Mouse (Mus musculus) testis, adult 2 months (tissue): ENCODE results near the gene Lmf2.

Source experiments
- CTCF ChIP-seq: fragments of 200-500 bp; IDR thresholded peaks from 2 replicates; pipeline ENCODE4 v1.5.1; 2012; ENCODE audit warnings: low read depth, mild to moderate bottlenecking, inconsistent platforms, low read length, moderate library complexity; ENCODE audit not compliant: control insufficient read depth, insufficient read depth, insufficient replicate concordance
- POLR2A ChIP-seq: fragments of 200-500 bp; IDR thresholded peaks from 2 replicates; pipeline ENCODE4 v1.6.1; 2012; ENCODE audit warnings: low read depth, mild to moderate bottlenecking, inconsistent platforms, low read length, moderate library complexity; ENCODE audit not compliant: control insufficient read depth

DNA sequence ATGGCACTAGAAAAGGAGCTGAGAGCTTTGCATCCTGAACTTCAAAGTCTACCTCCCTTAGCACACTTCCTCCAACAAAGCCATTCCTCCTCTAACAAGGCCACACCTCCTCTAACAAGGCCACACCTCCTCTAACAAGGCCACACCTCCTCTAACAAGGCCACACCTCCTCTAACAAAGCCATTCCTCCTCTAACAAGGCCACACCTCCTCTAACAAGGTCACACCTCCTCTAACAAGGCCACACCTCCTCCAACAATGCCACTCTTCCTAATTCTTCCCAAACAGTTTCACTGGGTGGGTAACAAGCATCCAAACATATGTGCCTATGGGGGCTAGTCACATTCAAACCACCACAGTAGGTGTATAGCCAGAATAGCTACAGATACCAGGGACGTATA lies 47.0 kb upstream of the Lmf2 start:
- TF ChIP-seq CTCF: no peak
- TF ChIP-seq POLR2A: no peak
